ENCODE assay signal across 8 mouse cellular contexts in the genomic region with DNA sequence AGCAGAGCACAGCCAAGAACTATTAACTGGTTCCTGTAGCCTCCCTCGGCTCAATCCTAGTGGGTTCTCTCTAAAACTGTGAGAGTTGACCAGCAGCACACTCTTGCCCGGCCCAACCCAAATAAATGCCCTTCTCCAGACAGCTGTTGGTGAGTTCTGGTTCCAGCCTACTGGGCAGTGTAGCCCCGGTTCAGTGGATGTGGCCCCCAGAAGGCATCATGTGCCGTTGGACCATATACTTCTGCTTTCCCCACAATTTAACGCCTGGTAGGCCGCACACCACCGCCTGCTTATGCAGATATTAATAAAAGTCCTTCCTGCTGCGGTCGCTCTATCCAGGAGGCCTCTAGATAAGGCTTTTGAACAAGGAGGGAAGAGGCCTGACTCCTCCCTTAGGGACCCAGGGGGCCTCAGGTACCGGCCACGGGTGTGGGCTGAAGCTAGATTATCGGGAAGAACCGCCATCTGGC. TPM values are rescaled to one million over a fixed set of nuclear protein-coding genes. Genes with fewer than 3 reads are reported as not detected.
DNase-seq lines count a peak whose midpoint lies in the region; ATAC-seq and TF ChIP-seq lines count a peak whose summit lies in the region.

No protein-coding gene starts in this region.

- no peaks in the 10 kb centered on the region for H3K79me2 ChIP-seq in heart, adult 2 months (replicated peaks; ENCODE audit: control insufficient read depth, insufficient read depth, low read length)

- TF ChIP-seq CTCF in heart, adult 2 months (IDR thresholded peaks at IDR 0.05), result no peak

- no peak for DNase-seq in heart, adult 2 months
- no peak for DNase-seq in heart, postnatal 4 days
- DNase-seq in thymus, postnatal 0 days (ENCODE audit: low spot score), result peak; percentile 39
- DNase-seq in thymus, postnatal 36 days, result no peak
- no peak for DNase-seq in forebrain, embryonic 14.5 days (ENCODE audit: low spot score)
- peak; percentile 92 for DNase-seq in liver
- no peak for DNase-seq in frontal cortex, postnatal 36 days (ENCODE audit: low spot score in 2 of 2)

- intact Hi-C loops in heart, adult 2 months (cut with DNase I), result no loop called here

- ATAC-seq in forebrain, embryonic 14.5 days, result peak; percentile 29; the same call in 1 of the 2 replicates
- no peak for ATAC-seq in neural tube, embryonic 15.5 days (ENCODE audit: low FRiP score)

- WGBS in heart, adult 2 months, result 1% methylated on average over 13 of the region's 13 CpGs
- WGBS in forebrain, embryonic 14.5 days, result 37% methylated on average over 13 of the region's 13 CpGs
- WGBS in neural tube, embryonic 15.5 days, result 40% methylated on average over 13 of the region's 13 CpGs

- no peak for TF ChIP-seq POLR2A in heart, adult 2 months (IDR thresholded peaks at IDR 0.05; ENCODE audit: insufficient read depth, low read depth, low read length)

- no peaks in the 10 kb centered on the region for H3K36me3 ChIP-seq in heart, adult 2 months (ENCODE audit: control insufficient read depth, insufficient read depth, low read length)
- H3K36me3 ChIP-seq in forebrain, embryonic 14.5 days (ENCODE audit: control insufficient read depth, insufficient read depth, low read length), result no peaks in the 10 kb centered on the region
- H3K36me3 ChIP-seq in neural tube, embryonic 15.5 days, result no peaks in the 10 kb centered on the region

- H3K9me3 ChIP-seq in forebrain, embryonic 14.5 days (replicated peaks; ENCODE audit: control insufficient read depth, low read length), result no peaks in the 10 kb centered on the region
- no peaks in the 10 kb centered on the region for H3K9me3 ChIP-seq in neural tube, embryonic 15.5 days (replicated peaks)

- H3K4me3 ChIP-seq in heart, adult 2 months, result peak overlapping the region; percentile 54
- peak overlapping the region; percentile 28; the same call in 1 of the 2 replicates for H3K4me3 ChIP-seq in forebrain, embryonic 14.5 days (ENCODE audit: low read depth, low read length)
- H3K4me3 ChIP-seq in neural tube, embryonic 15.5 days (replicated peaks), result peak overlapping the region; percentile 34

- TF ChIP-seq EP300 in heart, adult 2 months (IDR thresholded peaks at IDR 0.05; ENCODE audit: insufficient read depth, low read depth, low read length), result no peak

- H3K27me3 ChIP-seq in heart, adult 2 months (ENCODE audit: control insufficient read depth, insufficient read depth, low read length), result no peaks in the 10 kb centered on the region
- H3K27me3 ChIP-seq in forebrain, embryonic 14.5 days (replicated peaks; ENCODE audit: control insufficient read depth, insufficient read depth, low read length), result 0 out of 2 replicates have a peak, but pooled peaks cover 4% of the 10 kb centered on the region
- H3K27me3 ChIP-seq in neural tube, embryonic 15.5 days (replicated peaks), result peaks cover 21% of the 10 kb centered on the region

- H3K4me1 ChIP-seq in heart, adult 2 months (ENCODE audit: control insufficient read depth, insufficient read depth, low read length), result peaks cover 7% of the 10 kb centered on the region
- H3K4me1 ChIP-seq in forebrain, embryonic 14.5 days (ENCODE audit: control insufficient read depth, insufficient read depth, low read length), result peaks cover 10% of the 10 kb centered on the region; the same call in 1 of the 2 replicates
- peaks cover 12% of the 10 kb centered on the region for H3K4me1 ChIP-seq in neural tube, embryonic 15.5 days

- H3K4me2 ChIP-seq in forebrain, embryonic 14.5 days (ENCODE audit: low read length), result peak overlapping the region; percentile 56
- peak overlapping the region; percentile 55 for H3K4me2 ChIP-seq in neural tube, embryonic 15.5 days

- peak overlapping the region; percentile 85 for H3K9ac ChIP-seq in heart, adult 2 months (ENCODE audit: low read depth, low read length)
- peak overlapping the region; percentile 54 for H3K9ac ChIP-seq in forebrain, embryonic 14.5 days (ENCODE audit: low read length)
- H3K9ac ChIP-seq in neural tube, embryonic 15.5 days (replicated peaks), result peak overlapping the region; percentile 34

- H3K27ac ChIP-seq in heart, adult 2 months, result peak overlapping the region; percentile 92
- no peak overlapping the region; the same call in 1 of the 2 replicates for H3K27ac ChIP-seq in forebrain, embryonic 14.5 days (ENCODE audit: low read depth, low read length)
- peak overlapping the region; percentile 71 for H3K27ac ChIP-seq in neural tube, embryonic 15.5 days (replicated peaks)

RNA-seq across cellular contexts. Expression of gene Vamp8, which starts 1.0 kb away (rescaled TPM):
- total RNA-seq in heart, adult 2 months (2021), result 10 to 100 TPM; 69.3 to 78.8 TPM
- 85.6 and 112 TPM in 2 replicates for polyA plus RNA-seq in heart, adult 2 months (2012; rRNA removed)
- total RNA-seq in heart, postnatal 4 days (2021), result 100 to 1,000 TPM; 105 to 121 TPM
- 160 and 167 TPM in 2 replicates for polyA plus RNA-seq in thymus, postnatal 0 days (2015; fragmentation: Nextera tagmentation; extraction: Ambion mirVana)
- polyA plus RNA-seq in forebrain, embryonic 14.5 days (2014; fragmentation: Nextera tagmentation; extraction: Ambion mirVana), result 20.4 and 22.6 TPM in 2 replicates
- 19.1 and 52.7 TPM in 2 replicates for polyA plus RNA-seq in neural tube, embryonic 15.5 days (2015; fragmentation: Nextera tagmentation; extraction: Ambion mirVana)

RNA-seq across cellular contexts. Expression of gene Vamp5, which starts 9.2 kb away (rescaled TPM):
- total RNA-seq in heart, adult 2 months (2021), result 10 to 100 TPM; 49.3 to 58.3 TPM
- polyA plus RNA-seq in heart, adult 2 months (2012; rRNA removed), result 99.6 and 116 TPM in 2 replicates
- 10 to 100 TPM; 33.4 to 36.0 TPM for total RNA-seq in heart, postnatal 4 days (2021)
- polyA plus RNA-seq in thymus, postnatal 0 days (2015; fragmentation: Nextera tagmentation; extraction: Ambion mirVana), result 24.7 and 29.0 TPM in 2 replicates
- polyA plus RNA-seq in forebrain, embryonic 14.5 days (2014; fragmentation: Nextera tagmentation; extraction: Ambion mirVana), result 13.8 and 17.7 TPM in 2 replicates
- 20.4 and 25.7 TPM in 2 replicates for polyA plus RNA-seq in neural tube, embryonic 15.5 days (2015; fragmentation: Nextera tagmentation; extraction: Ambion mirVana)

RNA-seq across cellular contexts. Expression of gene Rnf181, which starts 22.8 kb away (rescaled TPM):
- 10 to 100 TPM; 36.0 to 40.7 TPM for total RNA-seq in heart, adult 2 months (2021)
- polyA plus RNA-seq in heart, adult 2 months (2012; rRNA removed), result 44.0 and 56.6 TPM in 2 replicates
- total RNA-seq in heart, postnatal 4 days (2021), result 10 to 100 TPM; 41.1 to 42.4 TPM
- 135 and 138 TPM in 2 replicates for polyA plus RNA-seq in thymus, postnatal 0 days (2015; fragmentation: Nextera tagmentation; extraction: Ambion mirVana)
- polyA plus RNA-seq in forebrain, embryonic 14.5 days (2014; fragmentation: Nextera tagmentation; extraction: Ambion mirVana), result 123 and 129 TPM in 2 replicates
- 145 and 147 TPM in 2 replicates for polyA plus RNA-seq in neural tube, embryonic 15.5 days (2015; fragmentation: Nextera tagmentation; extraction: Ambion mirVana)

RNA-seq across cellular contexts. Expression of gene Ggcx, which starts 24.6 kb away (rescaled TPM):
- 10 to 100 TPM; 30.4 to 32.5 TPM for total RNA-seq in heart, adult 2 months (2021)
- 19.3 and 26.1 TPM in 2 replicates for polyA plus RNA-seq in heart, adult 2 months (2012; rRNA removed)
- 10 to 100 TPM; 26.8 to 28.2 TPM for total RNA-seq in heart, postnatal 4 days (2021)
- polyA plus RNA-seq in thymus, postnatal 0 days (2015; fragmentation: Nextera tagmentation; extraction: Ambion mirVana), result 7.0 and 7.3 TPM in 2 replicates
- 4.3 and 4.6 TPM in 2 replicates for polyA plus RNA-seq in forebrain, embryonic 14.5 days (2014; fragmentation: Nextera tagmentation; extraction: Ambion mirVana)
- 19.0 and 23.2 TPM in 2 replicates for polyA plus RNA-seq in neural tube, embryonic 15.5 days (2015; fragmentation: Nextera tagmentation; extraction: Ambion mirVana)

RNA-seq across cellular contexts. Expression of gene Tmem150a, which starts 34.3 kb away (rescaled TPM):
- total RNA-seq in heart, adult 2 months (2021), result 10 to 100 TPM; 22.7 to 22.8 TPM
- polyA plus RNA-seq in heart, adult 2 months (2012; rRNA removed), result 79.2 and 86.9 TPM in 2 replicates
- total RNA-seq in heart, postnatal 4 days (2021), result 10 to 100 TPM in 1 of 2 experiments, 1 to 10 TPM in 1; 9.8 to 12.3 TPM
- 1.6 and 1.9 TPM in 2 replicates for polyA plus RNA-seq in thymus, postnatal 0 days (2015; fragmentation: Nextera tagmentation; extraction: Ambion mirVana)
- 19.3 and 21.3 TPM in 2 replicates for polyA plus RNA-seq in forebrain, embryonic 14.5 days (2014; fragmentation: Nextera tagmentation; extraction: Ambion mirVana)
- 21.2 and 21.5 TPM in 2 replicates for polyA plus RNA-seq in neural tube, embryonic 15.5 days (2015; fragmentation: Nextera tagmentation; extraction: Ambion mirVana)

Comparison
In these comparisons a context has a peak if more than half of its experiments do, and no peak if none do; other contexts are left out.
1. DNase-seq: peak in thymus, postnatal 0 days (single experiment) and liver (single experiment); none in heart, adult 2 months (0 of 2), heart, postnatal 4 days (single experiment), thymus, postnatal 36 days (0 of 2), forebrain, embryonic 14.5 days (single experiment) and frontal cortex, postnatal 36 days (0 of 2).
2. H3K9ac ChIP-seq: peak in every context shown above with its lines; median percentile 85 in heart, adult 2 months; 54 in forebrain, embryonic 14.5 days; 34 in neural tube, embryonic 15.5 days.
3. Peak in every context shown above with its lines, with median percentiles within 50 percentile points of each other: H3K4me3 ChIP-seq.